Mouse (Mus musculus): ENCODE results near the gene Pde11a. TPM values are rescaled to one million over a fixed set of nuclear protein-coding genes. Genes with fewer than 3 reads are reported as not detected.
"Not testable (repeated sequence)": the region's sequence is repeated elsewhere in the genome, so short reads cannot be mapped to it uniquely, and the experiment has no call there.

Pde11a gene
- total RNA-seq, 4 experiments from 2014 or later, result 1.2 to 8.6 (median 3.8) TPM

GRCm38 (mm10) chr2:75991581-75992205 is 346.9 kb downstream of the Pde11a start:
- DNase-seq (ENCODE audit: low spot score), result no peak

- DNase-seq (ENCODE audit: low spot score), result peak; percentile 50
Observed at GRCm38 (mm10) chr2:75990885-75991539, 347.6 kb downstream of the Pde11a start.

- no peak for DNase-seq (ENCODE audit: low spot score)
Observed at GRCm38 (mm10) chr2:75989694-75990093, 348.9 kb downstream of the Pde11a start.

- no peak for DNase-seq (ENCODE audit: low spot score)
Observed at GRCm38 (mm10) chr2:75988779-75989363, 349.7 kb downstream of the Pde11a start.

- DNase-seq (ENCODE audit: low spot score), result no peak
Observed at GRCm38 (mm10) chr2:75988378-75988777, 350.2 kb downstream of the Pde11a start.

- DNase-seq (ENCODE audit: low spot score), result no peak
Observed at GRCm38 (mm10) chr2:75987739-75988138, 350.8 kb downstream of the Pde11a start.

DNA sequence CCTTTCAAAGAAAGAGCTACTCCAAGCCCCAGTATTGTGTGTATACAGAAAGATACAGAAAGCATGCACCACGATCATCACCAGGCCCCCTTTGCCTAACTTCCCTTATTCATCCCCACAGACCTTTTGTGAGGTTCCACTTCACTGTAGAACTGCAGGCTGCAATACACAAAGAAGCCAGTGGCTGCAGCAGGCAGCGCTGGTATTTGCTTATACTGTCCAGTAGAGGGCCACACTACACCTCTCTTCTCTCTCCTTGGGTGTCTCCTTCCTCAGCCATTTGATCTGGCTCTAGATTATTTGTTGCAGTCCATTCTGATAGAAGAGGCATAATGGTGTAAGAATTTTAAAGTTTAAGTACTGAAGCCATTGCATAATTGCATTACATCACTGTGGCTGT is 353.4 kb downstream of the Pde11a start:
- DNase-seq (ENCODE audit: low spot score), result peak; percentile 32

DNA sequence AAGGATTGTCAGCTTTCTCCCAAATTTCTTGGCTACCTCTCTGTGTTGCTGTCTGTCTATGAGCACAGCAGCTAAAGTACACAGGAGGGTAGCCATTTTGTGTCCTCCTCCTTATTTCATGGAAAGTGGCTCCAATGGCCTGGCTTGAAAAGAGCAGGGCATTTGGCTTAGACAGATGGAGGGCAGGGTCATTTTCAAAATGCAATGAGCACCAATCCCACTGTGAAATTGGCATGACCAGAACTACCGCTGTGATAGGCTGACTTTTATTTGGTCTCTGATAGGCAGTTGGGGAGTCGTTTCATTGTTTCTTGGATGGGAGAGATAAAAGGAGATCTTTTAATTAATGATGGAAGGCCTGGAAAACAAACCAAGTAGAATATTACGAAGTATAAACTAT is 354.7 kb downstream of the Pde11a start:
- no peak for DNase-seq (ENCODE audit: low spot score)

DNA sequence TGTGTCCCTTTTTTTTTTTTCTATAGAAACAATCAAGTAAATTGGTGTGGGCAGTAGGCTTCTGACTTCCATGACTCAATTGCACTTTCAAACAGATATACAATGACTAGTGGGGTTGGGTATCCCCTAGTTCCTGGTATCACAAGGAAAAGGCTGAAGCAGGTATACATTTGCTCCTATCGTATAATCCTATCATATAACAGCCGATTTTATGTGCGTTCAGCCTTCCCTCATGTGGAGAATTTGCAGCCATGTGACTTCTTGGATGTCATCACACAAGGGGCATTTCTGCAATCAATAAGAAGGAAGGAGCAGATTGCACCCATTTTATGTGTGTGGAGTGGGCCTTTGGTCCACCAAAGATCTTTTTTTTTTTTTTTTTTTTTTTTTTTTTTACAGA is 355.5 kb downstream of the Pde11a start:
- no peak for DNase-seq (ENCODE audit: low spot score)

- no peak for DNase-seq (ENCODE audit: low spot score)
Observed at GRCm38 (mm10) chr2:75982626-75983025, 355.9 kb downstream of the Pde11a start.

DNA sequence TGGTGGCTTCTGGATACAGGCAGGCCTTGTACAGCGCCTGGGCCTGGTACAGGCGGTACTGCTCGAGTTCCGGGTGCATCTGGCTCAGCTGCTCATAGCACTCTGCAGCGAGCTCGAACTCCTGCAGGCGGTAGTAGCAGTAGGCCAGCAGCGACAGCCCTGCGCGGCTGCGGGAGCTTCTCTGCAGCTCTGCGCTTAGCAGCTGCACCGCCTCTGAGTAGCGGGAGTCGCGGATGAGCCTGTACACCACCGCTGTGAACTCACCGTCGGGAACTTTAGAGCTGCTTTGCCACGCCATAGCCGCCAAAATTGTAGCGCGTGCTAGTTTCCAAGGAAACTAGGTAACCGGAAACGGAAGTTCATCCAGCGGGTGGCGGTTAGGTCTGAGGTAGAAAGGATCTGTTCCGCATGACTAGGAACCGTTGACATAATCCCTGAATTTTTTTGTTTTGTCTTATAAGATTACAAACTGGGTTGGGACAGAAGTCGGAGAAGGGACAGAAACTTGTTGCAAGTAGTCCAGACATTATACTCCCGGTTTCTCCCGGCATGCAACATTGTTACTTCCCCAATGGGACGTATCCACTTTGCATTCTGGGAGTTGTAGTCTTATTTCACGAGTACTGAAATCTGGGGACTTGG is 357.0 kb downstream of the Pde11a start, which contains the start of gene Ttc30a1:
Gene Ttc30a1 (minus strand): TSS at position 528 of the 642 bp plus-strand sequence.
- DNase-seq (ENCODE audit: low spot score), result peak; percentile 93

DNA sequence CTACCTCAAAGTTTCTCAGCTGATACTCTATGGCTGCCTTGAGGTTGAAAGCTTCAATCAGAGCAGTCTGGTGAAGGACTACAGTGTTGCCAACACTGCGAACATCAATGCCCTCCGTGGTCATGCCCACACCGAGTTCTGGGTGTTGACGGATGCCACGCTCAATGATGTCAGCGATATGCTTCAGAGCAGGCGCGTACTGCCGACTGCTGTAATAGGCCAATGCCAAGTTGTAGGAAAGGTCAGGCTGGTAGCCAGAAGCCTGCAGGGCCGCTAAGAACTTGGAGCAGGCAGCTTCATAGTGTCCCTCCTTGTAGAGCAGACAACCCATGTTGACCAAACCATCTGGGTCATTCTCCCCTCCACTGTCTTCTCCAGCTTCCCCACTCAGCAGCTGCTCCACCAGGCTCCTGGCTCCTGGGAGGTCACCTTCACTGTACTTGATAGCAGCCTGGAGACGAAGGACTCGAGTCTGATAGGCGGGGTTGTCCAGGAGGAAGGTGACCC is 357.6 kb downstream of the Pde11a start:
- not testable (repeated sequence) for DNase-seq (ENCODE audit: low spot score)

GRCm38 (mm10) chr2:75977752-75978368 is 360.7 kb downstream of the Pde11a start, which contains the start of gene Ttc30a2:
Gene Ttc30a2, minus strand, starts transcription at chr2:75978170.
- peak; percentile 74 for DNase-seq (ENCODE audit: low spot score)

- DNase-seq (ENCODE audit: low spot score), result not testable (repeated sequence)
Observed at GRCm38 (mm10) chr2:75976070-75976469, 362.5 kb downstream of the Pde11a start.

- no peak for DNase-seq (ENCODE audit: low spot score)
Observed at GRCm38 (mm10) chr2:75974131-75974530, 364.4 kb downstream of the Pde11a start.

DNA sequence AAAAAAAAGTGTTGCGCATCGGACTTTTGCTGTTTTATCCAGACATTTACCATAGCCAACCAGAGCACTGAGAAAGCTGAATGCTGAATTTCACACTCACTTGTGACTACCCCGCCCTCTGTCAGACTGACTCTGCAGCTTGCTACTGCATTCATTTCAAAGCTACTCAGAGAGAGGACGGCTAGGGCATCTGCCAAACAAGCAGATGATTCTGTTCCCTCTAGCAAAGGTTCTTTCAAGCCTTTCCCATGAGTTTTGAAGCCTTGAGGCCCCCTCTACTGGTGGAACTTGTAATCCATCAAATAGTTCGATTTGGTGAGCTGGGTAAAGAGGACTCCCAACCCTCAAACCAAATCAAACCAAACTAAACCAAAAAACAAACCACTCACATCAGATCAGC is 373.6 kb downstream of the Pde11a start:
- DNase-seq (ENCODE audit: low spot score), result peak; percentile 86

GRCm38 (mm10) chr2:75964512-75964911 is 374.1 kb downstream of the Pde11a start:
- peak; percentile 68 for DNase-seq (ENCODE audit: low spot score)

GRCm38 (mm10) chr2:75964051-75964450 is 374.5 kb downstream of the Pde11a start:
- no peak for DNase-seq (ENCODE audit: low spot score)

DNA sequence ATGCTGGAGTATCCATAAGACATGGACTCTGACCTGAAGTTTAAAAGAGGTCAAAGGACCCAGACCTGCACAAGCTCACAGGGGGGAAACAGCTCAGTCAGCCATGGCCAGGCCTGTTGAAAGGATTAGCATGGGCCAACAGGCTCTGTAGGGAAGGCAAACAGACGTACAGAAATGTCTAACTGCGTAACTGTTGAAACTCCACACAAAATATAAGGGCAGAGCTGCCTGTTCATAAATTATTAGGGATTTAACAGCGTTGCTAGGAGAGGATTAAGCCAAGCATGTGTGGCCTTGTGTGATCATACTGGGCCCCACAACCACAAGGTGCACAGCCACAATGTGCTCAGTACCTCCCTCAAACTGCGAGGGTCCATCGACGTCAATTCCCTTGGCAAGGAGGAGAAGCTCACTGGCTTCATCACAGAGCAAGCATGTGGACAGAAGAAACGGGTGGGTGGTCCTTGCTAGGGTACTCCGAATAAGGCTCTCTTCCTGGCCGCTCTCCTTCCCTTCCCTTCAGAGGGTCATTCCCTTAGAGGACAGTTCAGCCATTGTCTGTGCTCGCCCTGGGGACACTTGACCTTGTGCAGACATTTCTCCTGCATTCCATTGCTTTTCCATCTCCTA is 375.2 kb downstream of the Pde11a start:
- no peak for DNase-seq (ENCODE audit: low spot score)

- DNase-seq (ENCODE audit: low spot score), result peak; percentile 35
Observed at GRCm38 (mm10) chr2:75960366-75961330, 377.9 kb downstream of the Pde11a start.
